Mouse (Mus musculus): ENCODE results near the gene Gmppa. TPM values are rescaled to one million over a fixed set of nuclear protein-coding genes. Genes with fewer than 3 reads are reported as not detected.
A peak's percentile ranks its signal among the peaks of the same experiment; 100 is the strongest.

Gene Gmppa
- polyA plus RNA-seq, 1 experiment from 2014 or later = 62.3 TPM

DNA sequence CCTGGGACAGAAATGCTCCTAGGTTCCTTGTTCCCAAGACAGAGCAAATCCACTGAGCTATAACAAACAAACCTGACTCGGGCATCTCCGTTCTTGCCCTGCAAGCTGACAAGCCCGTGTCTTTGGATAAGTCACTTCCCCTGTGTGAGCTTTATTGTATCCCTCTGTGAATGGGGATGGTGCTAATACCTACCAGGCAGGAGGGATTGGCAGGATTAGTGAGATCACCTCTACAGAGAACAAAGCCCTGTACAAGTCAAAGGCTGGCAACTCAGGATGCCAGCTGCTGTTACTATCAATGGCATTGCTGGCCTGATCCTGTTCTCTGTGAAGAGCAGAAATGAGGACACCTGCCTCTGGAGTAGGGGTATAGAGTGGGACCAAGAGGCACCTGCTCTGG, 30.2 kb upstream of the Gmppa start:
- no peak overlapping the region for H3K4me2 ChIP-seq (replicated peaks)
- H3K36me3 ChIP-seq = peaks cover 7% of the 10 kb centered on the region; the same call in 1 of the 2 replicates
- H3K4me3 ChIP-seq = no peak overlapping the region
- no peak for ATAC-seq (replicated peaks)
- no peaks in the 10 kb centered on the region for H3K4me1 ChIP-seq
- no peaks in the 10 kb centered on the region for H3K9me3 ChIP-seq
- 43% methylated on average over 3 of the region's 3 CpGs for WGBS
- no peak overlapping the region for H3K27ac ChIP-seq (replicated peaks)
- no peak overlapping the region for H3K9ac ChIP-seq (replicated peaks)
- H3K27me3 ChIP-seq = no peaks in the 10 kb centered on the region

DNA sequence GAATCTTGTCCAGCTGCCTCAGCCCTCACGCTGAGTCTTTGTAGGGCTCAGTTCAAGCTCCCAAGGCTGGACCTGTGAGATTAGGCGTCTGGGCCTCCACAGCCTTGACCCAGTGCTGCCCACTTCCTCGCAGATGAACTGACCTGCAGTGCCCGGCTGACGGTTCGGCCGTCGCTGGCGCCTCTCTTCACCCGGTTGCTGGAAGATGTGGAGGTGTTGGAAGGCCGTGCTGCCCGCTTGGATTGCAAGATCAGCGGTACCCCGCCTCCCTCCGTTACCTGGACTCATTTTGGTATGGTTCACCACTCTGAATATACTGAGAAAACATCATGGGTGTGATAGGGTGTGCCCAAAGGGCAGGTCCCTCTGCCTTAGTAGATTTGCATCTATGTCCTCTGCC, 29.6 kb upstream of the Gmppa start:
- Histone ChIP-seq H3K9ac (replicated peaks) (no peak overlapping the region), H3K27me3 (no peaks in the 10 kb centered on the region), H3K4me3 (no peak overlapping the region), H3K36me3 (peaks cover 7% of the 10 kb centered on the region; the same call in 1 of the 2 replicates), H3K4me2 (replicated peaks) (no peak overlapping the region), H3K4me1 (no peaks in the 10 kb centered on the region), H3K9me3 (no peaks in the 10 kb centered on the region), H3K27ac (replicated peaks) (no peak overlapping the region)
- WGBS = 91% methylated on average over 15 of the region's 15 CpGs
- ATAC-seq (replicated peaks) = no peak

DNA sequence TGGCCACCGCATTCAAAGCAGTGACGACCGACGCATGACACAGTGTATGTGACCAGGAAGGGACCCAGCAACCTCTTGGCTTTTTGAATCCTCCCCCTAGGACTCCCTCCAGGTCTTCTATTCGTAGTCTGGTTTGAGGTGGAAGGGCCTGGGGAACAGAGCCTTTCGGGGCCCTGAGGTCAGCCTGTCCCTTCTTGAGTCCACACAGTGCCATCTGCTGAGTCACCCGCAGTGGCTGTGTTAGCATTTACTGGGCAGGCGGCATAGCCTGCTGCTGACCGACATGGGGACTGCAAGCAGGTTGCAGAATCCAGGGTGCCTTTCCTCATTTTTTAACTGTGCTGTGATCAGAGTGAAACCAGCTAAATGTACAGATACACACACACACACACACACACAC, 28.7 kb upstream of the Gmppa start:
- 92% methylated on average over 9 of the region's 9 CpGs for WGBS

DNA sequence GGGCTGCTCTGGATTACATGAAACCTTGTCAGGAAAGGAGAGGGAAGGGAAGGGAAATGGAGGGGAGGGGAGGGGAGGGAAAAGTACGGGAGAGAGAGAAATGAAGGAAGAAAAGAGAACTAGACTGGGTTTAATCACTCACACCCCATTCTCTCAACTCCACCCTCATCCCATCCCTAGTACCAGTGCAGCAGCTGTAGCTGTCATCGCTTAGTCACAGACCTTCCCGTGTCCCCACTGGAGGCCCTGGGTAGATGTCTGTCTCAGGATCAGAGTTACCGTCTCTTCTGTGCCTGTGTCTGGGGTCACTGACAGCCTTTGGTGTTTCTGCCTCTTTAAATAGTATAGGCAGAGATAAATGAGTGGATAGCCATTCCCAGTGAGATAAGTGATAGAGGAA, 27.5 kb upstream of the Gmppa start:
- H3K4me3 ChIP-seq = no peak overlapping the region
- no peak overlapping the region for H3K27ac ChIP-seq (replicated peaks)
- H3K36me3 ChIP-seq = no peaks in the 10 kb centered on the region

More for the DNA sequence above, 28.7 kb upstream of the Gmppa start:
- Histone ChIP-seq H3K4me2 (replicated peaks) (no peak overlapping the region), H3K36me3 (peaks cover 7% of the 10 kb centered on the region; the same call in 1 of the 2 replicates), H3K4me1 (no peaks in the 10 kb centered on the region), H3K27me3 (no peaks in the 10 kb centered on the region), H3K9ac (replicated peaks) (no peak overlapping the region), H3K27ac (replicated peaks) (no peak overlapping the region), H3K4me3 (no peak overlapping the region), H3K9me3 (no peaks in the 10 kb centered on the region)
- no peak for ATAC-seq (replicated peaks)

DNA sequence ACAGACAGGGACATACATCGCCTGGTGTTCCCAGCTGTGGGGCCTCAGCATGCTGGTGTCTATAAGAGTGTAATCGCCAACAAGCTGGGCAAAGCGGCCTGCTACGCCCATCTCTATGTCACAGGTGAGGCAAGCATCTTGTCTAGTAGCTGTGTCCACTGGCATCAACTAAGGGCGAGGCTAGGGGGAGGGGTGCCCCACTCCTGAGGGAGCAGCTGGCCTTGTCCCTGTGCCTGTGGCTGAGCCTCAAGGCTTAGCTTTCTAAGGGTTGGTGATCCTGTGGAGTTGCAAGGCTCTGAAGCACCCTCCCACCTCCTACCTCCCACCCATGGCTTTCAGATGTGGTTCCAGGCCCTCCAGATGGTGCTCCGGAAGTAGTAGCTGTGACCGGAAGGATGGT, 25.8 kb upstream of the Gmppa start:
- Histone ChIP-seq H3K27me3 (no peaks in the 10 kb centered on the region), H3K27ac (replicated peaks) (no peak overlapping the region), H3K4me3 (no peak overlapping the region), H3K9ac (replicated peaks) (no peak overlapping the region), H3K4me1 (no peaks in the 10 kb centered on the region), H3K4me2 (replicated peaks) (no peak overlapping the region), H3K36me3 (no peaks in the 10 kb centered on the region), H3K9me3 (no peaks in the 10 kb centered on the region)
- 95% methylated on average over 7 of the region's 7 CpGs for WGBS
- ATAC-seq (replicated peaks) = no peak

More for the DNA sequence above, 27.5 kb upstream of the Gmppa start:
- ATAC-seq (replicated peaks) = no peak
- no peaks in the 10 kb centered on the region for H3K9me3 ChIP-seq
- no peak overlapping the region for H3K4me2 ChIP-seq (replicated peaks)
- H3K9ac ChIP-seq (replicated peaks) = no peak overlapping the region
- no peaks in the 10 kb centered on the region for H3K27me3 ChIP-seq
- 90% methylated on average over 4 of the region's 4 CpGs for WGBS
- no peaks in the 10 kb centered on the region for H3K4me1 ChIP-seq

DNA sequence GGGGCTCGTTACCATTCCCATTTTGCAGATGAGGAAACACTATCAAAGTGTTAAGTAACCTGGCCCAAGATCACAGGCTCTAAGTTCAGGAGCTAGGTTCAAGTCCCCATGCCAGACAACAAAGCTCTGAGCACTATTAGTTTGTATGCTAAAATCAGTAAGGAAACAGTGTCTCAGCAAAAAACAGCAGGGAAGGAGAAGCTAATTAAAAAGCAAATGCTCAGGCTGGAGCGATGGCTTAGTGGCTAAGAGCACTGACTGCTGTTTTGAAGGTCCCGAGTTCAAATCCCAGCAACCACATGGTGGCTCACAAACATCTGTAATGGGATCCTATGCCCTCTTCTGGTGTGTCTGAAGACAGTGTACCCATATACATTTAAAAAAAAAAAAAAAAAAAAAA, 23.5 kb upstream of the Gmppa start:
- no peaks in the 10 kb centered on the region for H3K27me3 ChIP-seq
- H3K27ac ChIP-seq (replicated peaks) = no peak overlapping the region
- no peak for ATAC-seq (replicated peaks)
- H3K4me2 ChIP-seq (replicated peaks) = no peak overlapping the region
- WGBS = 87% methylated on average over 3 of the region's 3 CpGs
- H3K36me3 ChIP-seq = no peaks in the 10 kb centered on the region
- H3K9me3 ChIP-seq = no peaks in the 10 kb centered on the region
- H3K4me1 ChIP-seq = no peaks in the 10 kb centered on the region
- H3K4me3 ChIP-seq = no peak overlapping the region
- no peak overlapping the region for H3K9ac ChIP-seq (replicated peaks)

DNA sequence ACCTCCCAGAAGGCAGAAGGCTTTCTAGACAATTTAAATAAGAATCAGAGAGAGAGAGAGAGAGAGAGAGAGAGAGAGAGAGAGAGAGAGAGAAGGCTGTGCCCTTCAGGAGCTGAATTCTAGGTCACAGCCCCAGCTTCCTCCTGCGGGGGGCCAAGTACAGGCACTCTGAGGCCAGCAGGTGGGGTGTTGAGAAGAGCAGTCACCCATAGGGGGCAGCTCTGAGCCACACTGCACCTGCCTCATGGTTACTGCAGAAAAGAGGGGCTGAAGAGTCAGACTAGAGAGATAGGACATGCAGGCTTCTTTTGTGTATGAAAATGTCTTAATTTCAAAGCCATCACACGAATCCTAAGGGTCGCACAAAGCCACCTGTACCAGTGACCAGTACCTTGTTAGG, 22.0 kb upstream of the Gmppa start:
- no peaks in the 10 kb centered on the region for H3K4me1 ChIP-seq
- H3K27me3 ChIP-seq = no peaks in the 10 kb centered on the region
- 56% methylated on average over 3 of the region's 3 CpGs for WGBS
- no peak overlapping the region for H3K9ac ChIP-seq (replicated peaks)
- no peak overlapping the region for H3K27ac ChIP-seq (replicated peaks)
- no peak overlapping the region for H3K4me2 ChIP-seq (replicated peaks)
- no peak overlapping the region for H3K4me3 ChIP-seq
- no peak for ATAC-seq (replicated peaks)
- no peaks in the 10 kb centered on the region for H3K9me3 ChIP-seq
- H3K36me3 ChIP-seq = no peaks in the 10 kb centered on the region

DNA sequence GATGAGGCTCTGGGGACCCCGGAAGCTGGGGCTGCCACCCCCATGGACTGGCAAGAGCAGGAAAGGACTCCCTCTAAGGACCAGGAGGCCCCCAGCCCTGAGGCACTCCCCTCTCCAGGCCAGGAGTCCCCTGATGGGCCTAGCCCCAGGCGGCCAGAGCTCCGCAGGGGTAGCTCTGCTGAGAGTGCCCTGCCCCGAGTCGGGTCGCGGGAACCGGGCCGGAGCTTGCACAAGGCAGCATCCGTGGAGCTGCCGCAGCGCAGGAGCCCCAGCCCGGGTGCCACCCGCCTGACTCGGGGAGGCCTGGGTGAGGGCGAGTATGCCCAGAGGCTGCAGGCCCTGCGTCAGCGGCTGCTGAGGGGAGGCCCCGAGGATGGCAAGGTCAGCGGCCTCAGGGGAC, 13.9 kb upstream of the Gmppa start:
- no peak for ATAC-seq (replicated peaks)
- peak overlapping the region; percentile 1; the same call in 1 of the 2 replicates for H3K9ac ChIP-seq (replicated peaks)
- peaks cover 45% of the 10 kb centered on the region for H3K27me3 ChIP-seq
- H3K36me3 ChIP-seq = no peaks in the 10 kb centered on the region
- H3K4me3 ChIP-seq = peak overlapping the region; percentile 29; the same call in 1 of the 2 replicates
- no peaks in the 10 kb centered on the region for H3K9me3 ChIP-seq
- H3K27ac ChIP-seq (replicated peaks) = no peak overlapping the region
- 6% methylated on average over 20 of the region's 20 CpGs for WGBS
- peak overlapping the region; percentile 45; the same call in 1 of the 2 replicates for H3K4me2 ChIP-seq (replicated peaks)
- H3K4me1 ChIP-seq = peaks cover 16% of the 10 kb centered on the region

DNA sequence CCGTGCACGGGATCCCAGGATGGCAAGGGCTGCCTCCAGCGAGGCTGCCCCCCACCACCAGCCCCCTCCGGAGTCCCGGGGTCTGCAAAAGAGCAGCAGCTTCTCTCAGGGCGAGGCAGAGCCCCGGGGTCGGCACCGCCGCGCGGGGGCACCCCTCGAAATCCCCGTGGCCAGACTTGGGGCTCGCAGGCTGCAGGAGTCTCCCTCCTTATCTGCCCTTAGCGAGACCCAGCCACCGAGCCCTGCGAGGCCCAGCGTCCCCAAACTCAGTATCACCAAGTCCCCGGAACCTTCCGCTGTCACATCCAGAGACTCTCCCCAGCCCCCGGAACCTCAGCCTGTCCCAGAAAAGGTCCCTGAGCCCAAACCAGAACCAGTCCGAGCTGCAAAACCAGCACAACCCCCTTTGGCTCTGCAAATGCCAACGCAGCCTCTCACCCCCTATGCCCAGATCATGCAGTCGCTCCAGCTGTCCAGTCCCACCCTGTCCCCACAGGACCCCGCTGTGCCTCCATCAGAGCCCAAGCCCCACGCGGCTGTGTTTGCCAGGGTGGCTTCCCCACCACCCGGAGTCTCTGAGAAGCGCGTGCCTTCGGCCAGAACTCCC, 13.4 kb upstream of the Gmppa start:
- H3K4me1 ChIP-seq = peaks cover 16% of the 10 kb centered on the region
- no peaks in the 10 kb centered on the region for H3K36me3 ChIP-seq
- H3K4me3 ChIP-seq = peak overlapping the region; percentile 29
- no peak overlapping the region for H3K27ac ChIP-seq (replicated peaks)
- ATAC-seq (replicated peaks) = no peak
- peak overlapping the region; percentile 45 for H3K4me2 ChIP-seq (replicated peaks)
- H3K27me3 ChIP-seq = peaks cover 45% of the 10 kb centered on the region
- 3% methylated on average over 32 of the region's 32 CpGs for WGBS
- H3K9me3 ChIP-seq = no peaks in the 10 kb centered on the region
- peak overlapping the region; percentile 23; the same call in 1 of the 2 replicates for H3K9ac ChIP-seq (replicated peaks)

DNA sequence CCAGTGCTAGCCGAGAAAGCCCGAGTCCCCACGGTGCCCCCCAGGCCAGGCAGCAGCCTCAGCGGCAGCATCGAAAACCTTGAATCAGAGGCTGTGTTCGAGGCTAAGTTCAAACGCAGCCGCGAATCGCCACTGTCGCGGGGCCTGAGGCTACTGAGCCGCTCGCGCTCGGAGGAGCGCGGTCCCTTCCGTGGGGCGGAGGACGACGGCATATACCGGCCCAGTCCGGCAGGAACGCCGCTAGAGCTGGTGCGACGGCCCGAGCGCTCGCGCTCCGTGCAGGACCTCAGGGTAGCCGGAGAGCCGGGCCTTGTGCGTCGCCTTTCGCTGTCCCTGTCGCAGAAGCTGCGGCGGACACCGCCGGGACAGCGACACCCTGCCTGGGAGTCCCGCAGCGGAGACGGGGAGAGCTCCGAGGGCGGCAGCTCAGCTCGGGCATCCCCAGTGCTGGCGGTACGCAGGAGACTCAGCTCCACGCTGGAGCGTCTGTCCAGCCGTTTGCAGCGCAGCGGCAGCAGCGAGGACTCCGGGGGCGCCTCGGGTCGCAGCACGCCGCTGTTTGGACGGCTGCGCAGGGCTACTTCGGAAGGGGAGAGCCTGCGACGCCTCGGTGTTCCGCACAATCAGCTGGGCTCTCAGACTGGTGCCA, 12.8 kb upstream of the Gmppa start:
- Histone ChIP-seq H3K27me3 (peaks cover 45% of the 10 kb centered on the region), H3K4me1 (peaks cover 16% of the 10 kb centered on the region), H3K27ac (replicated peaks) (no peak overlapping the region), H3K4me3 (peak overlapping the region; percentile 29), H3K9ac (replicated peaks) (peak overlapping the region; percentile 23; the same call in 1 of the 2 replicates), H3K4me2 (replicated peaks) (peak overlapping the region; percentile 45), H3K9me3 (no peaks in the 10 kb centered on the region), H3K36me3 (no peaks in the 10 kb centered on the region)
- 0 out of 2 replicates have a peak, but pooled peaks have one; percentile 20 for ATAC-seq (replicated peaks)
- under 1% methylated on average over 71 of the region's 71 CpGs for WGBS

DNA sequence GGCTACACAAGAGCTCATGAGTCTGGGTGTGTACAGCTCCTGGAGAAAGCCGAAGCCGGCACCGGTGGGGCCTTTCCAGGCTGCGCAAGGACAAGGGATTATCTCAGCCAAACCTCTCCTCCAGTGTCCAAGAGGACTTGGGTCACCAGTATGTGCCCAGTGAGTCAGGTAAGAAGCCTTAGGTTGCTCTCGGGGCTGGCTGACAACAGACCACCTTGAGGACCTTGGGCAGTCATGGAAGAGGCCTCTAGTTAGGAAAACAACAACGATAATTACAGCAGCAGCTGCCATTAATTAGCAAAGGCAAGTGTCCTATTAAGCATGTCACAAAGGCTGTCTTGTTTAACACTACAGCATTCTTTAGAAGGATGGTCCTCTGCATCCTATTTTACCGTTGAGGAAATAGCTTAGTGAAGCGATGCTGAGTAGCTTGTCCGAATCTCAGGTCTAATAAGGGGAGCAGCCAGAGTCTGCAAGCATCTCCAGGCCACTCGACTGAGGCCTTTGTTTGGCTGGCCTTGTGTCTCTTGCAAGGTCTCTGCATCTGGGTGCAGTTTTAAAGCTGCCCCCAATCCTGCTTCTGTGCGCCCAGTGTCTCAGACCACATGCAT, 11.8 kb upstream of the Gmppa start:
- H3K9ac ChIP-seq (replicated peaks) = no peak overlapping the region
- no peak for ATAC-seq (replicated peaks)
- H3K4me2 ChIP-seq (replicated peaks) = no peak overlapping the region
- H3K4me1 ChIP-seq = peaks cover 16% of the 10 kb centered on the region
- no peaks in the 10 kb centered on the region for H3K9me3 ChIP-seq
- H3K4me3 ChIP-seq = no peak overlapping the region
- peaks cover 45% of the 10 kb centered on the region for H3K27me3 ChIP-seq
- no peak overlapping the region for H3K27ac ChIP-seq (replicated peaks)
- no peaks in the 10 kb centered on the region for H3K36me3 ChIP-seq
- 27% methylated on average over 11 of the region's 11 CpGs for WGBS

DNA sequence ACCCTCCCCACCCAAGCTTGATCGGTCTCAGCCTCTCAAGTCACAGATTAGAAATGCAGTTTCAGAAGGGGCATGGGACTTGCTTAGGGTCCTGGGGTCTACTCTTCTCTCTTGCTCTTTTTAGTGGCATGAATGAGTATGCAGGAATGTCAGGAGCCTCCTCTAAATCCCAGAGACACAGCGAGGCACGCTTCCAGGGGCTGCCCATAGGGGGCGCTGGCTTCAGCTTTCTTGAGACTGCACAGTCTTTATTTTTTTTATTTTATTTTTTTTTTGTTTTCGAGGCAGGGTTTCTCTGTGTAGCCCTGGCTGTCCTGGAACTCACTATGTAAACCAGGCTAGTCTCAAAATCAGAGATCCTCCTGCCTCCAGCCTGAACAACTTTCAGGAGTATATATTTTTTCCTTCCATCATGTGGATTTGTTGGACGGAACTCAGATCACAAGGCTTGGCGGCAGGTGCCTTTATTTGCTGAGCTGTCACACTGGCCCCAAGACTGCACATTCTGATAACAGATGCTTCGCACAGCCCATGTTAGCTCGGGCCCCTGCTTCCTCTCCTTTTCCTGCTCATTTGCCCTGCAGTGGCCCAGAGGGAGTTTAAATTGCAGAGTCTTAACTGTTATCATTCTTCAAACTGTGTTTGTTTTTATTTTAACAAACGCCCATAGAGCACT, 9.8 kb upstream of the Gmppa start:
- no peaks in the 10 kb centered on the region for H3K36me3 ChIP-seq
- no peak overlapping the region for H3K4me3 ChIP-seq
- peaks cover 16% of the 10 kb centered on the region for H3K4me1 ChIP-seq
- H3K27me3 ChIP-seq = peaks cover 38% of the 10 kb centered on the region
- no peak overlapping the region for H3K4me2 ChIP-seq (replicated peaks)
- H3K27ac ChIP-seq (replicated peaks) = no peak overlapping the region
- no peak for ATAC-seq (replicated peaks)
- no peak overlapping the region for H3K9ac ChIP-seq (replicated peaks)
- 35% methylated on average over 10 of the region's 10 CpGs for WGBS
- no peaks in the 10 kb centered on the region for H3K9me3 ChIP-seq
